Mouse (Mus musculus): Measurements from ENCODE around the gene Srxn1. TPM values are rescaled to one million over a fixed set of nuclear protein-coding genes. Genes with fewer than 3 reads are reported as not detected.

The Srxn1 gene
- total and polyA plus RNA-seq, 3 experiments, result 19.2 to 35.9 (median 23.9) TPM

- no peak overlapping the region for H3K27ac ChIP-seq
- H3K9ac ChIP-seq (ENCODE audit: low read depth, low read length), result no peak overlapping the region
- no peaks in the 10 kb centered on the region for H3K27me3 ChIP-seq (ENCODE audit: control insufficient read depth, insufficient read depth, low read length)
- DNase-seq, result no peak
- no peaks in the 10 kb centered on the region for H3K79me2 ChIP-seq (replicated peaks; ENCODE audit: control insufficient read depth, insufficient read depth, low read length)
- TF ChIP-seq EP300 (IDR thresholded peaks at IDR 0.05; ENCODE audit: insufficient read depth, low read depth, low read length), result no peak
- intact Hi-C loops (cut with DNase I), result no loop called here
- H3K4me3 ChIP-seq, result no peak overlapping the region
- H3K36me3 ChIP-seq (ENCODE audit: control insufficient read depth, insufficient read depth, low read length), result no peaks in the 10 kb centered on the region
- WGBS, result 68% methylated on average over 13 of the region's 13 CpGs
- H3K4me1 ChIP-seq (ENCODE audit: control insufficient read depth, insufficient read depth, low read length), result peaks cover 9% of the 10 kb centered on the region
Measured at GRCm38 (mm10) chr2:152101761-152102160, 3.6 kb upstream of the Srxn1 start.

- Histone ChIP-seq H3K4me1 (ENCODE audit: control insufficient read depth, insufficient read depth, low read length) (peaks cover 9% of the 10 kb centered on the region), H3K4me3 (no peak overlapping the region), H3K27me3 (ENCODE audit: control insufficient read depth, insufficient read depth, low read length) (no peaks in the 10 kb centered on the region), H3K36me3 (ENCODE audit: control insufficient read depth, insufficient read depth, low read length) (no peaks in the 10 kb centered on the region), H3K9ac (ENCODE audit: low read depth, low read length) (no peak overlapping the region), H3K27ac (no peak overlapping the region), H3K79me2 (replicated peaks; ENCODE audit: control insufficient read depth, insufficient read depth, low read length) (no peaks in the 10 kb centered on the region)
- WGBS, result 66% methylated on average over 6 of the region's 6 CpGs
- no peak for DNase-seq
- intact Hi-C loops (cut with DNase I), result no loop called here
- TF ChIP-seq CTCF (IDR thresholded peaks at IDR 0.05), result no peak
- TF ChIP-seq POLR2A (IDR thresholded peaks at IDR 0.05; ENCODE audit: insufficient read depth, low read depth, low read length), result no peak
Measured at GRCm38 (mm10) chr2:152102369-152102768, 2.9 kb upstream of the Srxn1 start.

DNA sequence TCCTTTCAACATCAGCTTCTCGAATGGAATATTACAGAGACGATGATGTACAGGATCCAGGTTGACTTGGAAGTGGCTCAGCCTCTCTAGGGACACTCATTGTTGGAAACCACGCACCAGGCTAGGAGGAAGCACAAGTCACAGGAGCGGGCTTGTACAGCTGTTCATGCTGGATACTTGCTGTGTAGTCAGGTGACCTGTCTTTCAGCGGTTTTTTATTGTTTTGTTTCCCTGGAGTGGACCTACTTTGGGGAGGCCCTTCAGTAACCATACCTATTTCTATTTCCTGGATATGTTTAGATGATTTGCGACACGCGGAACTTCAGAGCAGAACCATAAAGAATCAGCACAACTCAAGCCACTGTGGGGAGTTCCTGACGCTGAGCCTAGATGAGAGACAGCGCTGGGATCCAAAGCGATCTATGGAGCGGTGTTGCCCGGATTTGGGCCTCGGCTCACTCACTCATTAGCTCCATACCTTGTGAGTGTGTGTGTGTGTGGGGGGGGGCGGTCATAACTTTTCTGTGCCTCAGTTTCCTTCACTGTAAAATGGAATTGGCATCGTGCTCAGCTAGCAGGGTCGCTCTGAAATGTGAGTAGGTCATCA is 502 bp upstream of the Srxn1 start:
- H3K27me3 ChIP-seq (ENCODE audit: control insufficient read depth, insufficient read depth, low read length), result no peaks in the 10 kb centered on the region
- H3K4me1 ChIP-seq (ENCODE audit: control insufficient read depth, insufficient read depth, low read length), result peaks cover 9% of the 10 kb centered on the region
- WGBS, result 17% methylated on average over 17 of the region's 17 CpGs
- peak overlapping the region; percentile 90 for H3K9ac ChIP-seq (ENCODE audit: low read depth, low read length)
- intact Hi-C loops (cut with DNase I), result no loop called here
- no peak for DNase-seq
- H3K79me2 ChIP-seq (replicated peaks; ENCODE audit: control insufficient read depth, insufficient read depth, low read length), result no peaks in the 10 kb centered on the region
- H3K27ac ChIP-seq, result peak overlapping the region; percentile 95
- no peaks in the 10 kb centered on the region for H3K36me3 ChIP-seq (ENCODE audit: control insufficient read depth, insufficient read depth, low read length)
- TF ChIP-seq POLR2A (IDR thresholded peaks at IDR 0.05; ENCODE audit: insufficient read depth, low read depth, low read length) (no peak), CTCF (IDR thresholded peaks at IDR 0.05) (no peak), EP300 (IDR thresholded peaks at IDR 0.05; ENCODE audit: insufficient read depth, low read depth, low read length) (no peak)
- H3K4me3 ChIP-seq, result peak overlapping the region; percentile 98

DNA sequence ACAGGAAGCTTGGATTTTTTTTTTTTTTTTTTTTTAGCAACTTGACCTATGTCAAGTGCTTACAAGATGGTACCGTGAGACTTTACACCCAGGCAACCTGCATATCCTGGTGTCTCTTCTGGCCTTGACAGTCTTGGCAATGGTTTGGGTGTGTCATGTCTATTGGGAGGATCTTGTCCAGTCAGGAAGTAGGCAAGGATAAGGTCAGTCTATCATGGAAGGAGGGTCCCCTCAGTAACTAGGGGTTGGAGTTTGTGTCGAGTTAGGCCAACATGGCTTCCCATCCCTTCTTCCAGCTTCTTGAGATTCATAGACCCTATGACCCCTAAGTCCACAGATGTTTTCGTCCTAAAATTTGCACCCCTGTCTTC is 894 bp downstream of the Srxn1 start:
- 66% methylated on average over 3 of the region's 3 CpGs for WGBS
- Histone ChIP-seq H3K27me3 (ENCODE audit: control insufficient read depth, insufficient read depth, low read length) (no peaks in the 10 kb centered on the region), H3K36me3 (ENCODE audit: control insufficient read depth, insufficient read depth, low read length) (no peaks in the 10 kb centered on the region), H3K27ac (peak overlapping the region; percentile 95), H3K4me1 (ENCODE audit: control insufficient read depth, insufficient read depth, low read length) (peaks cover 9% of the 10 kb centered on the region), H3K79me2 (replicated peaks; ENCODE audit: control insufficient read depth, insufficient read depth, low read length) (no peaks in the 10 kb centered on the region), H3K4me3 (peak overlapping the region; percentile 98), H3K9ac (ENCODE audit: low read depth, low read length) (no peak overlapping the region)
- intact Hi-C loops (cut with DNase I), result loop anchor here (2.0 kb wide), 1 partner anchor 77 kb away; no protein-coding TSS in a partner anchor
- no peak for DNase-seq
- TF ChIP-seq POLR2A (IDR thresholded peaks at IDR 0.05; ENCODE audit: insufficient read depth, low read depth, low read length), result no peak
- no peak for TF ChIP-seq EP300 (IDR thresholded peaks at IDR 0.05; ENCODE audit: insufficient read depth, low read depth, low read length)
- TF ChIP-seq CTCF (IDR thresholded peaks at IDR 0.05), result no peak

- H3K4me3 ChIP-seq, result peak overlapping the region; percentile 98; the same call in 1 of the 2 replicates
- no peak for TF ChIP-seq CTCF (IDR thresholded peaks at IDR 0.05)
- no peak for TF ChIP-seq EP300 (IDR thresholded peaks at IDR 0.05; ENCODE audit: insufficient read depth, low read depth, low read length)
- no peak for TF ChIP-seq POLR2A (IDR thresholded peaks at IDR 0.05; ENCODE audit: insufficient read depth, low read depth, low read length)
- H3K4me1 ChIP-seq (ENCODE audit: control insufficient read depth, insufficient read depth, low read length), result peaks cover 9% of the 10 kb centered on the region
- H3K27me3 ChIP-seq (ENCODE audit: control insufficient read depth, insufficient read depth, low read length), result no peaks in the 10 kb centered on the region
- H3K9ac ChIP-seq (ENCODE audit: low read depth, low read length), result no peak overlapping the region
- DNase-seq, result no peak
- WGBS, result 96% methylated on average over 10 of the region's 10 CpGs
- no peak overlapping the region for H3K27ac ChIP-seq
- no peaks in the 10 kb centered on the region for H3K79me2 ChIP-seq (replicated peaks; ENCODE audit: control insufficient read depth, insufficient read depth, low read length)
- no peaks in the 10 kb centered on the region for H3K36me3 ChIP-seq (ENCODE audit: control insufficient read depth, insufficient read depth, low read length)
- intact Hi-C loops (cut with DNase I), result loop anchor here (2.0 kb wide), 1 partner anchor 78 kb away; no protein-coding TSS in a partner anchor
Measured at GRCm38 (mm10) chr2:152106597-152106996, 1.3 kb downstream of the Srxn1 start.

GRCm38 (mm10) chr2:152108702-152109101 is 3.4 kb downstream of the Srxn1 start:
- WGBS, result 74% methylated on average over 7 of the region's 7 CpGs
- no peak overlapping the region for H3K27ac ChIP-seq
- peaks cover 11% of the 10 kb centered on the region for H3K4me1 ChIP-seq (ENCODE audit: control insufficient read depth, insufficient read depth, low read length)
- no peak for DNase-seq
- TF ChIP-seq POLR2A (IDR thresholded peaks at IDR 0.05; ENCODE audit: insufficient read depth, low read depth, low read length), result no peak
- TF ChIP-seq CTCF (IDR thresholded peaks at IDR 0.05), result no peak
- no peak for TF ChIP-seq EP300 (IDR thresholded peaks at IDR 0.05; ENCODE audit: insufficient read depth, low read depth, low read length)
- intact Hi-C loops (cut with DNase I), result no loop called here
- no peak overlapping the region for H3K9ac ChIP-seq (ENCODE audit: low read depth, low read length)
- no peak overlapping the region for H3K4me3 ChIP-seq
- no peaks in the 10 kb centered on the region for H3K27me3 ChIP-seq (ENCODE audit: control insufficient read depth, insufficient read depth, low read length)
- no peaks in the 10 kb centered on the region for H3K79me2 ChIP-seq (replicated peaks; ENCODE audit: control insufficient read depth, insufficient read depth, low read length)
- H3K36me3 ChIP-seq (ENCODE audit: control insufficient read depth, insufficient read depth, low read length), result no peaks in the 10 kb centered on the region

Data from heart, adult 2 months (tissue).